Mouse (Mus musculus): ENCODE results near the gene Cxcl9.

DNA sequence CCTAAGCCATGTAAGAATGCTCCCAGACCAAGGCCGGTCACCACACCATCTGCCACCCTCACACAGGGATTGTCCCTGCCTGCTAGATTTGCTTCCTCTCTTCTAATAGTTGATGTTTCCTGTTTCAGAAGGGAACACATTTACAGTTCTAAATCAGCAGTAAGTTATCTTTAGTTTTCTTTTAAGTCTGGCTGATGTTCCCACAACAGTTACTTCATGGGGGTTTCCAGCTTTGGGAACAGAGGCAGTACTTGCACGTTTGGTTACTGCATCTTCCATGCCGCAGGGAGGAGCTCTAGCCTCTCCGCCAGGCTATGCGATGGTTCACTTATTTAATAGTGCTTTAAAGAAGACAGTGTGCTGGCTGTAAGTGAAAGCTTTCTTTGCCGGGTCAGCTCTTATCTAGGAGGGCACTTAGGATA, 46.9 kb upstream of the Cxcl9 start:
- TF ChIP-seq CTCF (conservative IDR thresholded peaks at IDR 0.05; ENCODE audit: insufficient read depth, insufficient read length, low read depth, low read length), result peak; percentile 32
- TF ChIP-seq POLR2A (IDR thresholded peaks at IDR 0.05; ENCODE audit: low read depth, low read length), result no peak
